Mouse (Mus musculus) macrophage (primary cell): ENCODE measurements around the gene Cd47. TPM values are rescaled to one million over a fixed set of nuclear protein-coding genes. Genes with fewer than 3 reads are reported as not detected.

Experiments
- H3K27ac ChIP-seq: fragments of 350-480 bp; formaldehyde crosslinking; 2 replicates; pipeline ENCODE4 v1.9.0; 2021
- H3K36me3 ChIP-seq: fragments of 350-480 bp; formaldehyde crosslinking; 2 replicates; pipeline ENCODE4 v1.9.0; 2021; ENCODE audit errors: inconsistent target
- H3K4me3 ChIP-seq: fragments of 350-480 bp; formaldehyde crosslinking; 2 replicates; pipeline ENCODE4 v1.9.0; 2021; ENCODE audit errors: inconsistent target
- H3K79me2 ChIP-seq: fragments of 350-480 bp; formaldehyde crosslinking; 2 replicates; pipeline ENCODE4 v1.9.0; 2021; ENCODE audit errors: inconsistent target
- WGBS: methylation state at CpG from one replicate; pipeline ENCODE4 v1.1.7; 2026; ENCODE audit warnings: inconsistent platforms; ENCODE audit not compliant: missing documents; 5-methylcytosine and 5-hydroxymethylcytosine counted together
- polyA plus RNA-seq: library from polyadenylated mRNA; stranded (reverse); fragments of 250-400 nt; gene quantifications from 3 replicates; pipeline ENCODE4 v1.2.4, GENCODE M21; 2018; ENCODE audit warnings: inconsistent platforms

Cd47 gene
- polyA plus RNA-seq, 1 experiment from 2014 or later: 220 TPM

DNA sequence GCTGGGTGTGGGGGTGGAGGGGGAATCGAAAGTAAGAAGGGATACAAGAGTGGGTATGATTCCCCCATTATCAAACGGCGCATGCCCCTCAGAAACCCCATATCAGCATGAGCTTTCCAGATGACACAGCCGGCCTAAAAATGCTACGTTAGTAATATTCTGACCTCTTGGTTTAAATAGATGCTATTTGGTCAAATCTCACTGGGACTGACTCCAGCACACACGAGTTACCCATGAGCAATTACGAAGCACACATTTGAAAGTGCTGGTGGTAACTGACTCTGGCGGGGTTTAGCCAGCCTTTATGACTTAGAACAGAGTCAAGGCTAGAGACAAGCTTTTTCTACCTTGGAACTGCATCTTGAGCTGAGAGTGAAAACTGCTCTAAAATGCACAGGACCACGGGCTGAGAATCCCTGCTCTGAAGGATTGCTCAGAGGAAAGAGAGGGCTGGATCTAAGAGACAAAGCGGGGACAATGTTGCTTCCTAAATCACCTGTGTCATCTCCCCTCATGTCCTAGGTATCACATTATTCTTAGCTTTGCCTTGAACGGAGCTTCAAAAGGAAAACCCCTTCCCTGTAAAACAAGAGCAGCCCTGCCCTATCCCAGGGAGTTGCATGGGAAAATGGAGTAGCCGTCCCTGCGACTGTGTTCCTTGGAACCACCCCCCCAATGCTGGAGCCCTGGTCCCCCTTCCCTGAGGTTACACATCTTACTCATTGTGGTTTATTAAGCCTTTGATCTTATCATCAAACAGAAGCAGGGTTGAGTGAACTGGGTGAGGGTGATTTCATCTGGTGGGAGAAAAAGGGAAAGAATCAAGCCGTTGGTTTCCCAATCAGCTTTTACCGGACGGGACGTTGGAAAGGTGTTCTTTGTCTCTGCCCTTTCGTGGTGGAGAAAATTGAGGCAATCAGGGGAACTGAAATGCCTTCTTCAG, 26.0 kb upstream of the Cd47 start:
- Histone ChIP-seq H3K79me2 (no peaks in the 10 kb centered on the region), H3K4me3 (no peak overlapping the region), H3K27ac (no peak overlapping the region), H3K36me3 (no peaks in the 10 kb centered on the region)
- 43% methylated on average over 18 of the region's 18 CpGs for WGBS

DNA sequence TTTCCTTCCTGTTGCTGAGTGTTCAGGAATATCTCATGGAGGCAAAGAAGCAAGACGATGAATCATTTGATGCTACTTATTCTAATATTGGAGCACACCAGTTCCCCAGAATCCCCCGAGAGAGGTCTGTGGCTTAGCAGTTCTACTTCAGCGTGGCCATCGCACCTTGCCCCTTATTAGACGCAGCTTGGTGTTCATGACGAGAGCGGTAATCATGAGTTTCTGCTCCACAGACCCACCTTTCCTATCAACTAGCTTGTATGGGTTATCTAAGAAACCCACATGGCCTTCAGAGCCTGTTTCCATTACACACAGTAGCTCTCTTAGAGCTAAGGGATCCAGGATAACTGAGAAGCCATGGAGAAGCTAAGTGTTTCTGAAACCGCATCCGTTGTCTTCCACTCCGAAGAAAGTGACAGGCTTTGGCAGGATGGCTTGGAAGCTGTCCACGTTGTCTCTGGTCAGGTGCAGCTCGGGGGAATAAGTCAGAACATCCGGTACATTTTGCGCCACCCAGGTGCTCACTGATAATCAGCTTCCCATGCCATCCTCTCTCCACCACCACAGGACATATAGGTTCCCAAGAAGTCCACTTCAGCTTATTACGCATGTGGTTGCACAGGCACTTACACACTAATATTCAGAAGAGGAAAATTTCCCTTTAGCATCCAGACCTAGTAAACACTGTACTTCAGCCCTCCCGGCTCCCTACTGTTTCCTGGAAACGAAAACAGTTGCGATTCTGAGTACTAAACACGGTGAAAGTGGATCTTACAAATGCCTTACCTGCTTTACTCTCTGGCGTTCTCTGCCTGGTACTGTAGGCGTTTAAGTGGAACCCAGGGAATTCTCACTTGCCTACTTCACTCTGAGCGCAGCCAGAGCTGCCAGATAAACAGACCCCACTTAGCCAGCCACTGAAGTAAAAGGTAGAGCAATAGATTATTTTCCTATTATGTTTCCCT, 25.0 kb upstream of the Cd47 start:
- no peak overlapping the region for H3K27ac ChIP-seq
- H3K79me2 ChIP-seq: no peaks in the 10 kb centered on the region
- WGBS: 54% methylated on average over 22 of the region's 22 CpGs
- H3K4me3 ChIP-seq: no peak overlapping the region
- H3K36me3 ChIP-seq: no peaks in the 10 kb centered on the region

DNA sequence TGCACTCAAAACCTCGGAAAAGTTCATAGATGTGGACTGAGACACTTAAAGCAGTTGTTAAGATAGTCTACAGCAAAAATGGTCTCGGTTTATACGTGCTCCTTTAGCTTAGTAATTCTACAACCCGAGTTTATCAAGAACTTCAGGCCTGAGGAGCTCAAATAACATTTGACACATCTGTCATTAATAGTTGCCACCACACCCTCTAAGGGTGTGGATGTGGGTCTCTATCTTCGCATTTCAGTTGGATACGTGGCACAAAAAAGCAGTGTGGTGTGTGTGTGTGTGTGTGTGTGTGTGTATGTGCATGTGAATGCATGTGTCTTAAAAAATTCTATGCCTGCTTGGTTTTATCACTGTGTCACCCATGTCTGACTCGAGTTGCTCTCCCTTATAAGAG, 23.4 kb upstream of the Cd47 start:
- no peak overlapping the region for H3K27ac ChIP-seq

DNA sequence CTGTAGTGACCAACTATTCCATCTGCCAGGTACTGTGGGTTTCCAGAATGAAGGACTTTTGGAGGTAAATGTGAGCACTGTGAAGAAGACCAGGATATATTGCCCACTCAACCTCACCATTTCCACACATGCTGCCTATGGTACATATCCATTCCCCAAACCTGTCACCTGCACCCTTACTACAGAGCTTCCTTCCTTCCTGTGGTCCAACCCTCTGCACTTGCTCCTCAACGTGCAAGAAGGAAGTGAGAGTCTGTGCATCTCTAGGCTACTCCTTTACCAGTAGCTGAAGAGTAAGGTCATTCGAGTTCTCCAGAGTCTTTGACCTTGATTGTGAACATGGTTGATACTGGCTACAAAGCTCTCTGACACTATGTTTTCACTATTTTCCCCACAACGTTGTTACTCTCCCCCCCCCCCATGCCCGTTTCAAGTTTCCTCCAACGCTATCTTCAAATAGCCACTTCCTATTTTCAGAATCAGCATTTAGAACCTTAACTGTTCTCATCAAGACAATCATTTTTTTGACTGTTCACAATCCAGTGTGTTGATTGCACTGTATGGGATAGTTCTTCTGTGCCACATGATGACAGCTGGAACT, 18.7 kb upstream of the Cd47 start:
- H3K27ac ChIP-seq: peak overlapping the region; percentile 54
- 0% methylated on average over 4 of the region's 5 CpGs for WGBS
- H3K36me3 ChIP-seq: no peaks in the 10 kb centered on the region
- no peaks in the 10 kb centered on the region for H3K79me2 ChIP-seq
- no peak overlapping the region for H3K4me3 ChIP-seq

More for the DNA sequence above, 23.4 kb upstream of the Cd47 start:
- 96% methylated on average over 7 of the region's 7 CpGs for WGBS
- H3K4me3 ChIP-seq: no peak overlapping the region
- H3K36me3 ChIP-seq: no peaks in the 10 kb centered on the region
- H3K79me2 ChIP-seq: no peaks in the 10 kb centered on the region

DNA sequence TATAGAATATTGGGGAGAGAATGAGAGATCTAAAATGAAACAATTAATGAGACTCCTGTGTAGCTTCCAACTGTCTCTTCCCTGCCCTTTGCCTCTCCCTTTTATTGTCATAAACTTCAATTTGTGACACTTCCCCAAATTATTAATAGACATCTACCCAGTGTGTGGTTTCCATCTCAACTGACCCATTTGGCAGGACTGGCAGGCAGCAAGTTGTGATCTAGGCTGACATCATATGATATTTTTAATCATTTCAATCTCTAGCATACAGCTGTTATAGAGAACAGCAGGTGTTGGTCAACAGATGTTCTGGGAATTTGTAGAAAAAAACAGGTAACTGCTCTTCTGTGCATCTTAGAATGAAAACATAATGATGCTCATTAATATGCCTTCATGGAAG, 17.0 kb upstream of the Cd47 start:
- H3K27ac ChIP-seq: peak overlapping the region; percentile 54
- H3K36me3 ChIP-seq: no peaks in the 10 kb centered on the region
- no peak overlapping the region for H3K4me3 ChIP-seq

DNA sequence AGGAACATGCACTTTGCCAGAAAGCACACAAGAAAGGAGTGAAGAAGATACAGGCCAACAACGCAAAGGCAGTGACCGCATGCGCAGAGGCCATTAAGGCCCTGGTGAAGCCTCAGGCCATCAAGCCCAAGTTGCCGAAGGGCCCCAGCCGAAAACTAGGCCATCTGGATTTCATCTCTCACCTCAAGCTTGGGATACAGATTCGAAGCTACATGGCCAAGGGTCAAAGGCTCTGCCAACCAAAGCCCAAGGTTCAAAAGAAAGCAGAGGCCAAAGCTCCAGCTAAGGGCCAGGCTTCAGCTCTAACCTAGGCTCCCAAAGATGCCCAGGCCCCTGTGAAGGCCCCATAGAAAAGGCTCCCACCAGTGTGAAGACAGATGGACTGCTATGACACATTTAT, 14.2 kb upstream of the Cd47 start:
- Histone ChIP-seq H3K4me3 (no peak overlapping the region), H3K36me3 (no peaks in the 10 kb centered on the region), H3K27ac (no peak overlapping the region), H3K79me2 (no peaks in the 10 kb centered on the region)
- WGBS: 99% methylated on average over 5 of the region's 6 CpGs

More for the DNA sequence above, 17.0 kb upstream of the Cd47 start:
- no peaks in the 10 kb centered on the region for H3K79me2 ChIP-seq

DNA sequence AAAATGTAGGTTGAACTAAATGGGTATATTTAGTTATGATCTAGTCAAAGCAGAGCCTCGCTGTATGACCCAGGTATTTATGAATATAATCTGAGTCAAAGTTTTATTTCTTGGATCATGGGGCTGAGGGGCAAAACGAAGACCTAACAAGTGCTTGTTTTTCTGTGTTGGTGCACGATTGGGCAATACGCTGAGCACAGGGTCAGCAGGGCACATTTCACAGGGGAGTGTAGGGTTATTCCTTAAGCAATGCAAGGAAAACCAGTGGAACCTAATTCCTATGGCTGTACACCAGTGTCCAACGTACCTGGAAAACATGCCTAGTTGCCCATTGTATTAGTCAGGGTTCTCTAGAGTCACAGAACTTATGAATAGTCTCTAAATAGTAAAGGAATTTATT, 12.6 kb upstream of the Cd47 start:
- WGBS: 93% methylated on average over 5 of the region's 5 CpGs
- no peaks in the 10 kb centered on the region for H3K36me3 ChIP-seq
- H3K4me3 ChIP-seq: no peak overlapping the region
- no peak overlapping the region for H3K27ac ChIP-seq
- H3K79me2 ChIP-seq: no peaks in the 10 kb centered on the region

DNA sequence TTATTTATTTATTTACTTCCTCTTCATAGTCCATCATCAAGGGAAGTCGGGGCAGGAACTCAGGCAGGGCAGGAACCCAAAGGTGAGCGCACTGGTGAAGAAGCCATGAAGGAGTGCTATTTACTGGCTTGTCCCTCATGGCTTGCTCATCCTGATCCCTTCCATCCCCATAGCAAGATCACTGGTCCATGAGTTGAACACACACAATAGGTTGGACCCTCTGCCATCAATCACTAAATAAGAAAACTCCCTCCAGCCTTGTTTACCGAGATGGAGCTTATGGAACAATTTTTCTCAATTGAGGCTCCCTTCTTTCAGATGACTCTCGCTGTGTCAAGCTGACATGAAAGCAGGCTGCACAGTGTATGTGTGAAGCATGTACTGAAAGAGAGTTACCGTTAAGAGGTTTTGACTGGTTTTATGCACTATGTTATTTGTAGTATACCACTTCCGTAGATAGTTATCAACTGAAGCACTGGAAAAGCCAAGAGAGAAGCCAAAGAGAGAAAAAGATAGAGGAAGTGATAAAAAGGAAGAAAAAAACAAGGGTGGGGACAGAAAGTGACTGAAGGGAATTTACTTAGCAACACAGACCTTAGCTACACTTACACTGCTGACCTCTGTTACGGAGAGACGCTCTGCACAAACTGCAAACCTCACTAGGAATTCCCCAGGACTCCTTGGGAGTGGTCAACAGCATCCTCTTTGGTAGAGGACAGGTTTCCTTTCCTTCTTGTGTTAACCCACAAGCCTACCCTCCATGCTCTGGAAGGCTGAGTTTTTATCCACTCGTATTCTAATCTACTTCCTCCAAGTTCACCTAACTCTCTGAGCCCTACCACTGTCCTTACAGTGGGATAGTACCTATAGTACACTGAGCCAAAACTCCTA, 9.5 kb upstream of the Cd47 start:
- 20% methylated on average over 9 of the region's 9 CpGs for WGBS
- Histone ChIP-seq H3K36me3 (no peaks in the 10 kb centered on the region), H3K4me3 (no peak overlapping the region), H3K79me2 (no peaks in the 10 kb centered on the region), H3K27ac (0 out of 2 replicates have a peak overlapping the region, but pooled peaks have one; percentile 15)

DNA sequence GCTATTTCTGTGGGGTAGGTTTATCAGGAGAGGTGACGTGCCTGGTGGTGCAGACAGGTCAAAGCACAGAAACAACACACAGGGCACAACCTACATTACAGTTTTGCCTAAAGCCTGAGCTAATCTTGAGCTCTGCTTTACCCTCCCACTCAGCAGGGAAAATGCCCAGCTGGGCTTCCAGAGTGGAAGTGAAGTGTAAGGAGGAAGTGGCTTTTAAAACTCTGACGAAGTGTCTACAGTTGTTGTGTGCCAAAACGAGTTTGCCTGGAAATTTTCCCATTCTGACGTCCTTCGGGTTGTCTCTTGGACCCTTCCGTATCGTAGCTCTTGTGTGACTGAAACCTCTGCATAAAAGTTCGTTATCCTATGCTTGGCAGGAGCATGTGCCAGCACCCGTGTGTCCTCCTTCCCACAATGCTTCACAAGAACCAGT, 7.9 kb upstream of the Cd47 start:
- Histone ChIP-seq H3K79me2 (no peaks in the 10 kb centered on the region), H3K27ac (peak overlapping the region; percentile 25; the same call in 1 of the 2 replicates), H3K4me3 (no peak overlapping the region), H3K36me3 (no peaks in the 10 kb centered on the region)
- WGBS: 4% methylated on average over 9 of the region's 9 CpGs

DNA sequence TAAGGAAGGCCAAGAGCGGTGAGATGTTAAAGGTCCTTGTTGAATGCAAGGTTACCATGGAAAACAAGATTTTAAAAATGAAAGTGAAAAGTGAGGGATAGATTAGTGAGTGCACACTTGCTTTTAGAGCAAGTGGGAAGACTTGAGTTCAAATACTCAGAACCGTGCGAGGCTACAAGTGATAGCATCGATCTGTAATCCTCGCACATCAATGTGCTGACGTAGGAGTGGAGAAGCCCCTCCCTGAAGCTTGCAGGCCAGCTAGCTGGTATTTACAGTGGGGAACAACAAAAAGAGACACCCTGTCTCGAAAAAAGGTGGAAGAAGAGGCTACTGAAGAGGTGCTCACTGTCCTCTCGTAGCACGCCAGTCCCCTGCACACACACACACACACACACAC, 6.7 kb upstream of the Cd47 start:
- no peaks in the 10 kb centered on the region for H3K36me3 ChIP-seq
- no peak overlapping the region for H3K27ac ChIP-seq
- no peaks in the 10 kb centered on the region for H3K79me2 ChIP-seq
- H3K4me3 ChIP-seq: no peak overlapping the region
- WGBS: 94% methylated on average over 9 of the region's 9 CpGs

DNA sequence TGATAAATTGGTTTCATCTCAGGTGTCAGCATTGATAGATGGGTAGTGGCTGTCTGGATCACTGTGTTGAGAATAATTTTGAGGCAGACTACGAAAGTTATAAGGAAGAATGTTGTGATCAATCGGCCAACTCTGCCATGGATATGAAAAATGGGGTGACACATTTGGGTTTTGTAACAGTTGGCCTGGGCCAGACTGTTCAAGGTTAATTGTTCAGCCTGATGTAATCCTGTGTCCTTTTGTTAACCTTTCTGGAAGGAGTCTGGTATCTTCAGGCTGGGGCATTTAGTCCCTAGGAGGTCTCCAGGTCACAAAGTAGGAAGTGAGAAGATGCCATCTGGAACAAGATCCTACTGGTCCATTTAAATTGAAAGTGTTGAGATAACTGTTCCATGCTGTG, 4.1 kb upstream of the Cd47 start:
- Histone ChIP-seq H3K36me3 (no peaks in the 10 kb centered on the region), H3K79me2 (no peaks in the 10 kb centered on the region), H3K27ac (no peak overlapping the region), H3K4me3 (no peak overlapping the region)
- WGBS: 73% methylated on average over 2 of the region's 2 CpGs

DNA sequence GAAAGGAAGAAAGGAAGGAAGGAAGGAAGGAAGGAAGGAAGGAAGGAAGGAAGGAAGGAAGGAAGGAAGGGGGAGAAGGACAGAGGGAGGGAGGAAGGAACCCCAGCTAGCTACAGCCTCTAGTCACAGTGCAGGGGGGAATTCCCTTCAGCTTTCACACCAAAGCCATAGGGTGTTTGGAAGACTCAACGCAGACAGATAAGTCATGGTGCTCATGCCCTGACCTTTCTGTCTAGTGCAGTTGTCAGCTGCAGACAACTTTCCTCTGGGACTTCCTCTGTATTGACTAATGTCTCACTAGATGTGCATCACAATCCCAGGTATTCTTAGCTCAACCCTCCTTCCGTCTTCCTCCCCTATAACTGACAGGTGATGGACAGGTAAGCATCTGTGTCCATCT, 3.4 kb upstream of the Cd47 start:
- WGBS: 85% methylated on average over 2 of the region's 2 CpGs
- Histone ChIP-seq H3K4me3 (no peak overlapping the region), H3K27ac (no peak overlapping the region)

DNA sequence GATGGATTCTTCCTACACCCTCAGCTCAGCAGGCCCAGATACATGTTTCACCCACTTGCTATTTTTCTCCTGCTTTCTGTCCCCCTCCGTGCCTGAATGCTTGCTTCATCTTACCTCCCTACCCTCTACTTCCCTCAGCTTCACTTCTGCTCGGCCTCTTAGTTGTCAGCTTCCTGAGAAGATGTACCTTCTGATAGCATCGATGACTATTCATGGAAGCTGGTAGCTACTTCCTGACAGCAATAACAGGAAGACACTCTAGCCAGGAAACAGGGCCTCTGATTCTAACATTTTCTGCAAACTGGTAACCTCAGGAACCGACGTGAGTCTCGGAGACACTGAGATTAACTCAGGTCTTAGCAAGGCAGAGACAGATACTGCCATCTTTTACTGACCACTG, 1.5 kb upstream of the Cd47 start:
- H3K27ac ChIP-seq: no peak overlapping the region

More for the DNA sequence above, 3.4 kb upstream of the Cd47 start:
- H3K36me3 ChIP-seq: no peaks in the 10 kb centered on the region
- H3K79me2 ChIP-seq: no peaks in the 10 kb centered on the region

DNA sequence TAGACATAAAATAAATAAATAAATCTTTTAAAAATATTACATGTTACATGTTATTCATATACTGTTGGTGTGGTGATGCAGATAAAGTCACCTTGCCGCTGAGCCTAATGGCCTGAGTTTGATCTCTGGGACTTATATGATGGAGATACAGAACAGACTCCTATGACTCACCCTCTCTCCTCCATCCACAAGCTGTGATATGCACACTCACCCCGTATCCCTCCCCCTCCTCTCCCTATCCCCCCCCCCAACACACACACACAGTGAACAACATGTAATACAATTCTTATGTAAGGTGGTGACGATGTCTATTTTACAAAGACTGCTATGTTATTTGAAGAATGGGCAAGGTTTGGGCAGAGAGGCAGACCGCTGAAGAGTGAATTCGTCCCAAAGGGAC, 663 bp downstream of the Cd47 start:
- H3K36me3 ChIP-seq: no peaks in the 10 kb centered on the region
- H3K4me3 ChIP-seq: no peak overlapping the region
- H3K79me2 ChIP-seq: no peaks in the 10 kb centered on the region
- no peak overlapping the region for H3K27ac ChIP-seq
- WGBS: 50% methylated on average over 4 of the region's 5 CpGs

More for the DNA sequence above, 1.5 kb upstream of the Cd47 start:
- H3K4me3 ChIP-seq: no peak overlapping the region
- 12% methylated on average over 6 of the region's 6 CpGs for WGBS
- no peaks in the 10 kb centered on the region for H3K36me3 ChIP-seq
- H3K79me2 ChIP-seq: no peaks in the 10 kb centered on the region
